Mouse (Mus musculus) forebrain, embryonic 14.5 days (tissue): Measurements from ENCODE around the gene Sema3d. TPM values are rescaled to one million over a fixed set of nuclear protein-coding genes. Genes with fewer than 3 reads are reported as not detected.

Source experiments
- ATAC-seq: fragments of 200-750 bp; cut with Nextera tagmentation; 2 replicates; pipeline ENCODE4 v1.8.0; 2017; ENCODE audit warnings: mild to moderate bottlenecking, moderate library complexity
- DNase-seq: peaks from one replicate; pipeline ENCODE4 v3.0.0-alpha.2; 2015; ENCODE audit warnings: low spot score
- H3K27ac ChIP-seq: fragments of 300-500 bp; sonication (generic); 2 replicates; pipeline ENCODE4 v1.5.1; 2014; ENCODE audit warnings: low read depth, mild to moderate bottlenecking, control low read depth, low read length, moderate library complexity
- H3K27me3 ChIP-seq: fragments of 300-500 bp; sonication (generic); replicated peaks from 2 replicates; pipeline ENCODE4 v1.6.1; 2014; ENCODE audit warnings: low read length, control low read depth, mixed read lengths; ENCODE audit not compliant: control insufficient read depth, insufficient read depth
- H3K36me3 ChIP-seq: fragments of 300-500 bp; sonication (generic); 2 replicates; pipeline ENCODE4 v1.6.1; 2014; ENCODE audit warnings: low read length, control low read depth; ENCODE audit not compliant: control insufficient read depth, insufficient read depth
- H3K4me1 ChIP-seq: fragments of 300-500 bp; sonication (generic); 2 replicates; pipeline ENCODE4 v1.6.1; 2014; ENCODE audit warnings: antibody characterized with exemption, low read length, control low read depth; ENCODE audit not compliant: control insufficient read depth, insufficient read depth
- H3K4me2 ChIP-seq: fragments of 300-500 bp; sonication (generic); 2 replicates; pipeline ENCODE4 v1.6.1; 2014; ENCODE audit warnings: mild to moderate bottlenecking, control low read depth, low read length
- H3K4me3 ChIP-seq: fragments of 300-500 bp; sonication (generic); 2 replicates; pipeline ENCODE4 v1.5.1; 2014; ENCODE audit warnings: low read depth, low read length, control low read depth
- H3K9ac ChIP-seq: fragments of 300-500 bp; sonication (generic); 2 replicates; pipeline ENCODE4 v1.6.1; 2014; ENCODE audit warnings: mild to moderate bottlenecking, low read length, control low read depth, moderate library complexity
- H3K9me3 ChIP-seq: fragments of 300-500 bp; sonication (generic); replicated peaks from 2 replicates; pipeline ENCODE4 v1.6.1; 2016; ENCODE audit warnings: low read length, control low read depth, mixed read lengths; ENCODE audit not compliant: control insufficient read depth
- WGBS: fragments of 180-500 bp; shearing (Covaris S2); extraction: QIAGEN DNeasy Blood & Tissue Kit; methylation state at CpG from one replicate; pipeline ENCODE4 v1.1.7; 2014; 5-methylcytosine and 5-hydroxymethylcytosine counted together
- polyA plus RNA-seq: library from polyadenylated mRNA; unstranded; fragments of >200 nt; fragmentation: Nextera tagmentation; extraction: Ambion mirVana; gene quantifications from 2 replicates; pipeline ENCODE4 v1.2.1, GENCODE M21; 2014

Sema3d gene
- polyA plus RNA-seq, 1 experiment from 2014 or later: 1.3 TPM

- DNase-seq (no peak), ATAC-seq (no peak)
- H3K36me3 ChIP-seq: no peaks in the 10 kb centered on the region
- H3K4me1 ChIP-seq: 0 out of 2 replicates have a peak, but pooled peaks cover 4% of the 10 kb centered on the region
- no peaks in the 10 kb centered on the region for H3K27me3 ChIP-seq
- H3K9ac ChIP-seq: no peak overlapping the region
- no peak overlapping the region for H3K27ac ChIP-seq
- WGBS: 44% methylated on average over 4 of the region's 4 CpGs
- no peak overlapping the region for H3K4me2 ChIP-seq
- H3K4me3 ChIP-seq: no peak overlapping the region
- no peaks in the 10 kb centered on the region for H3K9me3 ChIP-seq
Measured at GRCm38 (mm10) chr5:12475639-12475916, 92.4 kb downstream of the Sema3d start.

- Histone ChIP-seq H3K9me3 (no peaks in the 10 kb centered on the region), H3K27ac (no peak overlapping the region), H3K36me3 (no peaks in the 10 kb centered on the region), H3K4me1 (no peaks in the 10 kb centered on the region), H3K4me3 (no peak overlapping the region), H3K27me3 (no peaks in the 10 kb centered on the region), H3K9ac (no peak overlapping the region), H3K4me2 (no peak overlapping the region)
- DNase-seq (no peak), ATAC-seq (no peak)
- 59% methylated on average over 2 of the region's 2 CpGs for WGBS
Measured at GRCm38 (mm10) chr5:12487926-12488325, 104.7 kb downstream of the Sema3d start.

GRCm38 (mm10) chr5:12491704-12492103 lies 108.5 kb downstream of the Sema3d start:
- no peak overlapping the region for H3K4me2 ChIP-seq
- DNase-seq: no peak
- no peak overlapping the region for H3K4me3 ChIP-seq
- no peaks in the 10 kb centered on the region for H3K27me3 ChIP-seq
- ATAC-seq: no peak
- H3K4me1 ChIP-seq: no peaks in the 10 kb centered on the region
- WGBS: 79% methylated on average over 1 of the region's 1 CpGs
- no peak overlapping the region for H3K9ac ChIP-seq
- H3K9me3 ChIP-seq: no peaks in the 10 kb centered on the region
- no peaks in the 10 kb centered on the region for H3K36me3 ChIP-seq
- no peak overlapping the region for H3K27ac ChIP-seq

GRCm38 (mm10) chr5:12498227-12498928 lies 115.2 kb downstream of the Sema3d start:
- WGBS: 29% methylated on average over 6 of the region's 6 CpGs
- no peak overlapping the region for H3K4me2 ChIP-seq

GRCm38 (mm10) chr5:12499037-12499436 lies 115.9 kb downstream of the Sema3d start:
- Histone ChIP-seq H3K4me3 (no peak overlapping the region), H3K27ac (no peak overlapping the region), H3K27me3 (no peaks in the 10 kb centered on the region), H3K4me1 (no peaks in the 10 kb centered on the region; the same call in 1 of the 2 replicates), H3K9me3 (no peaks in the 10 kb centered on the region), H3K9ac (no peak overlapping the region), H3K36me3 (no peaks in the 10 kb centered on the region), H3K4me2 (no peak overlapping the region)
- whole genome bisulfite sequencing: 87% methylated on average over 5 of the region's 5 CpGs
- no peak for ATAC-seq
- DNase-seq: no peak

More at GRCm38 (mm10) chr5:12498227-12498928, 115.2 kb downstream of the Sema3d start:
- H3K27me3 ChIP-seq: no peaks in the 10 kb centered on the region
- H3K36me3 ChIP-seq: no peaks in the 10 kb centered on the region
- DNase-seq (peak; percentile 39), ATAC-seq (peak; percentile 78)
- no peaks in the 10 kb centered on the region for H3K9me3 ChIP-seq
- H3K9ac ChIP-seq: no peak overlapping the region
- no peaks in the 10 kb centered on the region; the same call in 1 of the 2 replicates for H3K4me1 ChIP-seq
- H3K4me3 ChIP-seq: no peak overlapping the region
- H3K27ac ChIP-seq: no peak overlapping the region

GRCm38 (mm10) chr5:12499791-12500504 lies 116.8 kb downstream of the Sema3d start:
- Histone ChIP-seq H3K27ac (no peak overlapping the region), H3K4me2 (no peak overlapping the region), H3K4me3 (no peak overlapping the region), H3K27me3 (no peaks in the 10 kb centered on the region), H3K4me1 (no peaks in the 10 kb centered on the region; the same call in 1 of the 2 replicates), H3K36me3 (no peaks in the 10 kb centered on the region), H3K9ac (no peak overlapping the region), H3K9me3 (no peaks in the 10 kb centered on the region)
- ATAC-seq: no peak
- whole genome bisulfite sequencing: 91% methylated on average over 6 of the region's 6 CpGs
- no peak for DNase-seq

- 64% methylated on average over 1 of the region's 1 CpGs for WGBS
Measured at GRCm38 (mm10) chr5:12512471-12512870, 129.3 kb downstream of the Sema3d start.

GRCm38 (mm10) chr5:12515283-12515682 lies 132.1 kb downstream of the Sema3d start:
- no peaks in the 10 kb centered on the region for H3K36me3 ChIP-seq
- H3K9ac ChIP-seq: no peak overlapping the region
- no peak overlapping the region for H3K27ac ChIP-seq
- ATAC-seq: no peak
- no peak overlapping the region for H3K4me2 ChIP-seq
- H3K27me3 ChIP-seq: no peaks in the 10 kb centered on the region
- 91% methylated on average over 4 of the region's 4 CpGs for WGBS
- no peaks in the 10 kb centered on the region for H3K9me3 ChIP-seq
- no peak for DNase-seq
- H3K4me3 ChIP-seq: no peak overlapping the region
- no peaks in the 10 kb centered on the region for H3K4me1 ChIP-seq

More at GRCm38 (mm10) chr5:12512471-12512870, 129.3 kb downstream of the Sema3d start:
- Histone ChIP-seq H3K36me3 (no peaks in the 10 kb centered on the region), H3K27me3 (no peaks in the 10 kb centered on the region), H3K4me1 (no peaks in the 10 kb centered on the region), H3K27ac (no peak overlapping the region), H3K4me2 (no peak overlapping the region), H3K9me3 (no peaks in the 10 kb centered on the region), H3K4me3 (no peak overlapping the region), H3K9ac (no peak overlapping the region)
- no peak for DNase-seq
- ATAC-seq: no peak

GRCm38 (mm10) chr5:12525235-12525767 lies 142.1 kb downstream of the Sema3d start:
- peak; percentile 60; the same call in 1 of the 2 replicates for ATAC-seq
- no peak overlapping the region for H3K27ac ChIP-seq
- H3K4me1 ChIP-seq: peaks cover 7% of the 10 kb centered on the region; the same call in 1 of the 2 replicates
- 1% methylated on average over 4 of the region's 4 CpGs for WGBS
- no peaks in the 10 kb centered on the region for H3K36me3 ChIP-seq
- H3K27me3 ChIP-seq: no peaks in the 10 kb centered on the region
- H3K9ac ChIP-seq: no peak overlapping the region
- no peaks in the 10 kb centered on the region for H3K9me3 ChIP-seq
- H3K4me2 ChIP-seq: no peak overlapping the region
- peak; percentile 29 for DNase-seq
- H3K4me3 ChIP-seq: no peak overlapping the region
